Mouse (Mus musculus): Measurements from ENCODE around the gene Lrrc45. TPM values are rescaled to one million over a fixed set of nuclear protein-coding genes. Genes with fewer than 3 reads are reported as not detected.
A peak's percentile ranks its signal among the peaks of the same experiment; 100 is the strongest.
"Not testable (repeated sequence)": the region's sequence is repeated elsewhere in the genome, so short reads cannot be mapped to it uniquely, and the experiment has no call there.

Gene Lrrc45
- 30.3 and 30.9 TPM in 2 replicates for total RNA-seq (2017)

DNA sequence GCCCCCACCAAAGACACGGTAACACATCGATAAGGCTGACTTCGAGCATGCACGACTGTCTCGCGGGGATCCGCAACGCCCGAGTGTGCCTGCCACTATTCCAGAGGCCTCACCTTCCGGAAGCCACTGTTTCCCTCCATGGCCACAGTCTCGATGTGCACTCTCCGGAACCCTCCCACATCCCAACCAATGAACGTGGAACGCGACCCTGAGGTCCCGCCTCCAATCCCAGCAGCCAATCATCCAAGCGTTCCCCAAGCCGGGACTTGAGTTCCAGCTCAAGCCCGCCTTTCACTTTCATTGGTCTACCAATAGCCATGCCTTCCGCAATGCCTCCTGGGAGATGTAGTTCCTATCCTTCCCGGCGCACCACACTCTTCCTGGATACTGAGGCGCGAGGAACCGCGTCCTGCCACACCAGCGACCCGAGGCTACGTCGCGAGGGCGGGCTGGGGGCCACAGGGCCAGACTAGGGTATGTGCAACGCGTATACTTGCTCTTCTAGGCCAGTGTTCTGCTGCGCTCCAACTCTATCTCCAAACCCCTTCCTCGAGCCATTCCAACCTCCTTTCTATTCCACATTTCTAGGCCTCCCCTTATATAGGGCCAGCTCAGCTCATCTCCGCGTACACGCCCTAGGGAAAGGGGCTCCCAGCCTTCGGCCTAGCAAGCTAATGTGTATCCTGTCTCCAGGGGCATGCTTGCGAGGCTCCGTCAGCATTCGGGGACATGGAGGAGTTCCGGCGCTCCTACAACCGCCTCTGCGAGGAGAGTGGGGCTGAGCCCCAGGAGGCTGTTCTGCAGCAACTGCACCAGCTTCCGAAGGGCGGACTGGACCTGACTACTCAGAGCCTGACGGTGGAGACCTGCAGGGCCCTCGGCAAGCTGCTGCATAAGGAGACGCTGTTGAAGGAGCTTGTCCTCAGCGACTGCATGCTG is at the start of gene Lrrc45, which contains the start of gene Cenpx:
Gene Lrrc45 (plus strand): TSS at position 346 of the 939 bp plus-strand sequence.
Gene Cenpx (minus strand): TSS at position 159 of the 939 bp plus-strand sequence.
- ATAC-seq (replicated peaks; ENCODE audit: low read depth, poor library complexity, severe bottlenecking): peak; percentile 93

DNA sequence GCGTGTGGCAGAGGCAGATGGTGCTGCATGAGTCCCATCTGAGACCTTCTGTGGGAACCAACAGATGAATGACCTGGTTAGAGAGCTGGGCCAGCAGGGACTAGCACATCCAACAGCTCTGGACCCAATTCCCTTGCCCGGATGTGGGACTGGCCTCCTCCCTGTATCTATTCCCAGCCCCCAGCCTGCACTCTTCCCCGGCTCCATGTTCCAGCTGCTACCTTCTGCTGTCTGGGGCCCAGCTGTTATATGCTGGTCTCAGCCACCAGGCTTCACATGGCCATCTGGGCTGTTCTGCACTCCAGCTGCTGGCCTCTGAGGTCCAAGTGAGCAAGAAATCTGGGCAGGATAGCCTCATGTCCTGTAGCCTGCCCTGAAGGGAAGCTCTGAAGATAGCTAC is 48.3 kb upstream of the Lrrc45 start:
- no peak for ATAC-seq (replicated peaks; ENCODE audit: low read depth, poor library complexity, severe bottlenecking)

DNA sequence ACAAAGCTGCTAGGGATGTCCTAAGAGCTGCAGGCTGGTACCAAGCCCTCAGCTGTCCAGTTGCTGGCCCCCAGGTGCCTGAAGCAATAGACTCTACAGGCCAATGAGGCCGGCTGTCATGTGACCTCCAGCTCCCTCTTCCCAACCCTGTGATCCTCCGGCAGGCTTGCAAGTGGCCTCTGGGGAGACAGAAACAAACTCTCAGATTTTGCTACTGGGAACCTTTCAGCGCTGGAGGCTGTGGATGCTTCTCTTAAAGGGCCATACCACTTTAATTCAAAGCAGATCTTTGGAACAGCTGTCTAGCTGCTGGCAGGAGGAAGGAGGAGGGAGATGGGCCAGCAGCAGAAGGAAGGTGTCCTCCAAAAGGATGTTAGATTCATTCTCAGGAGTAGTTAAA is 47.1 kb upstream of the Lrrc45 start:
- ATAC-seq (replicated peaks; ENCODE audit: low read depth, poor library complexity, severe bottlenecking): no peak

DNA sequence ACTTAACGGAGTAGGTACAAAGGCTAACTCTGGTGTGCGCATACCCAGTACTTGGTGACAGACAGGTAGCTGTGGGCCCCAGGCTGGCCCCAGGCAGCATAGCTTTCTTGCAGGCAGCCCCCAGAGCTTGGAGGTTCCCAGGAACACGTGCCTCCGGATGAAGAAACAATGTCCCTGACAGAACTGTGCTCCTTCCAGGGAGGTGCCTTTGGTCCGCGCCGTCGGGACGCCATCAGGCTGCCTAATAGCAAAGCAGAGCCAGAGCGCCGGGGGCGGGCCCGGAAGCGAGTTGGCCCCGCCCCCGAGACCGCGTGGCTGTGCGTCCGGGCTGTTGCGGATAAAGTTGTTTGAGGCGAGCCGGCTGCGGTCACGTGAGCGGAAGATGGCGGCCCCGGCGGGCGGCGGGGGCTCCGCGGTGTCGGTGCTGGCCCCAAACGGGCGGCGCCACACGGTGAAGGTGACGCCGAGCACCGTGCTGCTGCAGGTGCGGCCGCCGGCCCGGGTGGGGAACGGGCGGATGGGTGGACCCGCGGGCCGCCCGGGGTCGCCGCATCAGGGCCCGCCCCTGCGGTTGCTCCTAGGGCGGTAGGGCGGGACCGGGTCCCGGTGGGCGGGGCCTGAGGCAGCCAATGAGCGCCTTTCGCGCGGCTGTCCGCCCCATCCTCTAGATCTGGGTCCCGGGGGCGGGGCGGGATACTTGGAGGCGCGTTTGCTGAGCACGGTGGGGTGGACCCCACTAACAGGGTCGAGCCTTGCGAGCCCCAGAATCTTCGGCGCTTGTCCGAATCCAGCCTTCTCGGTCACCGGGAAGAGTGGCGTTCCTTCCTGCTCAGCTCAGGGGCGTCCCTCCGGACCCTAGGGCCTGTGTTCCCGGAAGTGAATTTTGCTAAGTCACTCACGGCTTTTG is 40.8 kb upstream of the Lrrc45 start, which contains the start of gene Aspscr1:
Gene Aspscr1 (plus strand): TSS at position 287 of the 907 bp plus-strand sequence.
- peak; percentile 92 for ATAC-seq (replicated peaks; ENCODE audit: low read depth, poor library complexity, severe bottlenecking)

DNA sequence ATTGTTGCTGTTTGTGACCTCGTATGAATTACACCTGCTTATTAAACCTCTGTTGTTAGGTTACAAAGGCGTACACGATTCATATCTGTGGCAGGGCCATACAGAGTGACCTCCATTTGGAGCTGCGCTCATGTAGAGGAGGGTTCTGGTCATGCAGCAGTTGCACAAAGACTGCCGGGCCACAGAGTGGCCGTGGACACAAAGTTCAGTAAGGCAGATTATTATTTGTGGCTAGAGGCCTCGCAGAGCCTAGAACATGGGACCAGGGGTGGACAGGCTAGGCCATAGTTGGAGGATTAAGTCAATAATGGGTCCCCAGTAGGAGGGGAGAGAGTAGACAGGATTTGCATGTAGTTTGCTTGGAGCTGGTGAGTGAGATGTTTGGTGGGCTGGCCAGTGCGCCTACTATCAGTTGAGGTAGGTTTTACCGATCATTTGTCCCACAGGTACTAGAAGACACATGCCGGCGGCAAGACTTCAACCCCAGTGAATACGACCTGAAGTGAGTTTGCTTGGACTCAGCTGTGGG is 40.1 kb upstream of the Lrrc45 start:
- 0 out of 2 replicates have a peak, but pooled peaks have one; percentile 2 for ATAC-seq (replicated peaks; ENCODE audit: low read depth, poor library complexity, severe bottlenecking)

DNA sequence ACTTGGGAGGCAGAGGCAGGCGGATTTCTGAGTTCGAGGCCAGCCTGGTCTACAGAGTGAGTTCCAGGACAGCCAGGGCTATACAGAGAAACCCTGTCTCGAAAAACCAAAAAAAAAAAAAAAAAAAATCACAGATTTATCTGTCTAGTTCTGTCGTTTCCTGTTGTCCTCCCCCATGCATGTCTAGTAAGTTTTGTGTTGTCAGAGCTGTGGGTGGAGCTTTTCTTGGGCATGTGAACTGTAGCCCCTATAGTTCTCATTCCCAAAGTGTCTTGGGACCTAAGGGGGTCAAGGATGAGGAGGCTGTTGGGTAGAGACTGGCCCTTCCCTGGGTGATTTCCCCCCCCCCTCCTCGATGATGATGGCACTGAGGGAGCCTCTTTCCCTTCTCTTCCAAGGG is 37.9 kb upstream of the Lrrc45 start:
- ATAC-seq (replicated peaks; ENCODE audit: low read depth, poor library complexity, severe bottlenecking): not testable (repeated sequence)

DNA sequence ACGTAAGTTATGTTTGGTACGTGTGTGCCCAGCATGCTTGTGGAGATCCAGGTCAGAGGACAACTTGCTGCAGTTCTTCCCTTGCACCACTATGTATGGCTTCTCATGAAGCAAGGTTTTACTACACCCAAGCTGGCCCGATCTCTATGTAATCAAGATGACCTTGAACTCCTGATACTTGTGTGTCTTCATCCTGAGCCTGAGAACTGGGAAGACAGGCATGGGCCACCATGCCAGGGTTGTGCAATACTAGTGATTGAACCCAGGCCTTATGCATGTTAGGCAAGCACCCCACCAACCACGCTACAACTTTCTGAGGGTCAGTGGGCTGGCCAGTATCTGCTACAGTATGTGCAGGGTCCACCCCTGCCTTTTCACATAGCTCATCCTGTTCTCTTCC is 36.8 kb upstream of the Lrrc45 start:
- ATAC-seq (replicated peaks; ENCODE audit: low read depth, poor library complexity, severe bottlenecking): no peak

DNA sequence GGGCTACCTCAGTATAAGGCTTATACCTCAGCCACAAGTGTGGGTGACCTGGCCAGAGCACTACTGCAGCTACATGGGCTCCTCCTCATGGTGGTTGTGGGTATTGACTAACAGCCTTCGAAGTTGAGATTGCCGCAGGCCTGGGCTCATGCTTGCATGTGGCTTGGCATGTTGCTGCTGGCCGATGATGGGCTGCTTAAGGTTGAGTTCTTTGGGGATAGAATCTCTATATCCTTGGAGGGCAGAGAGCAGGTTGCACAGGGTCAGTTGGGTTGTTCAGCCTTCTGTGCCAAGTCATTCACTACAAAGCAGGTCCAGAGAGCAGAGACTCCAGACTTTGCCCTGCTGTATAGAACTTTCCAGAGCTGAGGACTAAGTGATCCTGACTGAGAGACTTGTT is 33.8 kb upstream of the Lrrc45 start:
- ATAC-seq (replicated peaks; ENCODE audit: low read depth, poor library complexity, severe bottlenecking): peak; percentile 75

DNA sequence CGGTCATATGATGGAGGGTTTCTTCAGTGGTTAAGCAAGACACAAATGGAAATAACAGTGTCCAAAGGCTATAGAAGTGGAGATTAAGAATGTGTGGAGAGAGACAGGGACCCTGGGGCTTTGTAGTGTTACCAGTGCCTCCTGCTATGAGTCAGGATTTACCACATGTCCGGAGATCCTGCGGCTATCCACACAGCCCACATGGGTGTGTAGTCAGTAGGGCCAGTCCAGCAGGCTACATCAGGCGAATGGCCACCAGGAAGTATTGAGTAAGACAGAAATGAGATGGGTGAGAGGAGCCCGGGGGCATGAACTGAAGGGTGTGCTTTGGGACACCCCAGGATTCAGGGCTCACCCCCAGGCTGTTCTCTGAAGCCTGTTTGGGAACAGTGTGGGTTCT is 31.0 kb upstream of the Lrrc45 start:
- no peak for ATAC-seq (replicated peaks; ENCODE audit: low read depth, poor library complexity, severe bottlenecking)

DNA sequence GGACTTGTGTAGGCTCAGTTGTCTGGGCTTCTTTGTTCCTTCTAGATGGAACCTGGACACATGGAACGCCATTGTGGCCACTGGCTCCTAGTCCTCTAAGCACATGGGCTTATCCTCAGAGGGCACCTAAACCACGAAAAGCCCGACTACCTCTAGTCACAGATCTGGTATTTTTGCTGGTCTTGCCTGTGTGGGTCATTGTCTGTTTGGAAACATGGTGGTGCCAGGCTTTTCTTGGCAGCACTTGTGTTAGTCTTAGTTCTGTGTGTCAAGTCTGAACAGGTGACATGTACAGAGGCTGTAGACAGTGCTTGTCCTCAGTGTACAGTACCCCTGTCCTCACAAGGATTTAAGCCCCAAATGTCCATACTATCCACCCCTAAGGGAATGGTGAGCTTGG is 30.2 kb upstream of the Lrrc45 start:
- no peak for ATAC-seq (replicated peaks; ENCODE audit: low read depth, poor library complexity, severe bottlenecking)

DNA sequence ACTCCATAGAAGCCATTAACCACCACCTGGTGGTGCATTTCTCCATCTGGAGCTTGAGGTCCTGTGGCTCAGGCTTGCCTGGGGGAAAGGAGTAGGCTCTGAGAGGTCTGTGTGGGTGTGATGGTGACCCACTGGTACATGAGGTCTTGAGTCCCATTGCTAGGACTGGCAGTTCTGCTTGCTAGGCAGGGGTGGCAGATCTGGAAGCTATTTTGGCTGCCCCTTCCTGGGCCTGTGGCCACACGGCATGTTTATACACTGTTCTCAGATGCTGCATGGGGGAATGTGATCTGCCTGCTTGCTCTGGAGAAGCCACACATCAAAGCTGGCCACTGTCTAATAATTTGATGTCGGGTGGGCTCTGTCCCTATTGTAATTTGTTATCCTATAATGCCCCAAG is 29.6 kb upstream of the Lrrc45 start:
- ATAC-seq (replicated peaks; ENCODE audit: low read depth, poor library complexity, severe bottlenecking): no peak

DNA sequence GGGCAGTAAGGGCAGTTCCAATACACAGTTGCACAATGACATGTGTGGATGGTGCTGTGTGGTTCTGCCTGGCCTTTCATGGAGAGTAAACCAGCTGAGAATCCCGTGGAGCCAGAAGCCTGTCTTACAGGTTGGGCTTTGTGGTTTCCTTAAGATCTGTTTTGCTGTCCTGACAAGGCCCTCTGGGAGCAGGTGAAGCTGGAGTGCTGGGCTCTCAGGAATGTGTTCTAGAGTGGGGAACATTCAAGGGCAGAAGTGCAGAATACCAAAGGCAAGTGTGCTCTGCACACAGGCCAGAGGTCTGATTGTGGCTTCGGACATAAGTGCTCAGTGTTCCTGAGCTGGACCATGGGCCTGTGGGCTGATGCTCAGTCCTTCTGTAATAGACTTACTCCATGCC is 29.1 kb upstream of the Lrrc45 start:
- no peak for ATAC-seq (replicated peaks; ENCODE audit: low read depth, poor library complexity, severe bottlenecking)

DNA sequence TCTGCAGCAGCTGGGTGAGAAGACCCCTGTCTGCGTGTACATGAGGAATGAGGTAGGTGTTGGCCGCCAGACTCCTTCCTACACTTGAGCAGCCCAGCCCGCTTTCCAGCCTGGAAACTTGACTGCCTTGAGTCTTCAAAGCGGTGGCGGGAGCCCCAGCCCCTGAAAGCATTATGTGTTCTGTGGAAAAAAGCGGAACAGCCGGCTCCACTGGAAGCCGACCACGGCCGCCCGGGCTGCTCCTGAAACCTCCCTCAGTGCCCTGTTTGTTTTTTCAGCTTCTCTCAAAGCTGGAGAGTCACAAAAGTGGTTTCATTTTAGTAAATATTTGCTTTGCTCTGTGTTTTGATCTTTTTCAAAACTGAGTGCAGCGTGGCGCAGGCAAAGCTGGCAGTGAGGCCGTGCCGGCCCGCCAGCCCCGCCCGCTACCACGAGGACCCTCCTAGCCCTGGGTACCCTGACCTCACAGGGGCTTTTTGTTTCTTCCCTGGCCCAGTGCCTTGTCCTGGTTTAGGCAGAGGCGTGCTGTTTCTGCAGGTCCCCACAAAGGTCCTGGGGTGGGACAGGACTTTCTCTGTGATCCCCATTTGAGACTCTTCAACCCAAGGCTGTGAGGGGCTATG is 27.0 kb upstream of the Lrrc45 start:
- no peak for ATAC-seq (replicated peaks; ENCODE audit: low read depth, poor library complexity, severe bottlenecking)

DNA sequence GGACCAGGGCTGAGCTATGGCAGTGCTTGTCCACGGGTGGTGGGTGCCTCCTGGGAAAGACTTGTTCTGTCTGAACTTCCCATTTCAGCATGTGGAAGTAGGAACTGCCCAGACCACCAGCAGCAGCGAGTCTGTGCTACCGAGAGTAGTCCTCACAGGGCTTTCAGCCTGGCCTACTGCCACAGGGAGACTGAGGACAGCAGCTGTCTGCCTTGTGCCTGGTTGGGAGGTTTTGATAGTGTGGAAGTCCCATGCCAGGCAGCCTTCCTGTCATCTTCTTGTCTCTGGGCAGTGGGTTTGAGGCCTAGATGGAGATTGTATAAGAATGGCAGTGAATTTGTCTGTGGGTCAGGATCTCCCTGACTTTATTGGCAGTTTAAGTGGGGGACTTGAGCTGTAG is 24.4 kb upstream of the Lrrc45 start:
- no peak for ATAC-seq (replicated peaks; ENCODE audit: low read depth, poor library complexity, severe bottlenecking)

DNA sequence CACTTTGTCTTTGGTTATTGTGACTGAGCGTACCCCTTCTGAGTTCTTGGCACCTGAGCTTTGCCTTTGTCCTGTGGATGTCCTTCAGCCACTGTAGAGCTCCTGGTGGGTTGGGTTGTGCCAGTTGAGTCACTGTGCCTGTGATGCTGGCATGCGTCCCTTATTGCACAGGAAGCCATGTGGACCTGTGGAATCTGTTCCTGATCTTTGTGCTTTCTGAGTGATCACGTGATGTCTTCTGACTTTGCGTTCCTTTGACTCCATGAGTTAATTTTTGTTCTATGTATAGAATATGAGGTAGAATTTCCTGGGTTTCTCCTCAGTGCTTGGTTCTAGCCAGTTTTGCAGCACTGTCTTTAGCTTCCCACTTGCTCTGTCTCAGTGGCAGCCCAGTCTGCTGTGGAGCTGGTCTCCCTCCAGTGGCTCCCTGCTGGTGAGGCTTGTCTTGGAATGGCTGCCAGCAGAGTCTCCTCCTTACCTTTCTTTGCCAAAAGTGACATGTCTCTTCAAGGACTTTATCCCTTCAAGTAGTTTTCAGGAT is 21.2 kb upstream of the Lrrc45 start:
- no peak for ATAC-seq (replicated peaks; ENCODE audit: low read depth, poor library complexity, severe bottlenecking)

DNA sequence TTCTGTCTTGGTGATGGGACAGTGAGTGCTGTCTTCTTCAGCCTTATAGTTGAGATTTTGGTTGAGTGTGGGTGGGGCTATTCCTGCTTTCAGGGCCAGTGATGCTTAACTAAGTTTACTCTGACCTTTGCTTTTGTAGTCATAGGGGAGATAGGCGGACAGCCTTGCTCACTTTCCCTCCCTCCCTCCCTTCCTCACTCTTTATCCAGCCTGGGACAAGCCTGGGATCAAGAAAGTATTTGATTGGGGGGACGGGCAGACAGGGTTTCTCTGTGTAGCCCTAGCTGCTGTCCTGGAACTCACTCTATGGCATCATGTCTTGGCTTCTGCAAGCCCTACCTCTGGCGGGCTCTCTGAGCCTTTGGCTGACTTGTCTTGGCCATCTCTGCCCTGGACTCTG is 20.3 kb upstream of the Lrrc45 start:
- ATAC-seq (replicated peaks; ENCODE audit: low read depth, poor library complexity, severe bottlenecking): no peak

DNA sequence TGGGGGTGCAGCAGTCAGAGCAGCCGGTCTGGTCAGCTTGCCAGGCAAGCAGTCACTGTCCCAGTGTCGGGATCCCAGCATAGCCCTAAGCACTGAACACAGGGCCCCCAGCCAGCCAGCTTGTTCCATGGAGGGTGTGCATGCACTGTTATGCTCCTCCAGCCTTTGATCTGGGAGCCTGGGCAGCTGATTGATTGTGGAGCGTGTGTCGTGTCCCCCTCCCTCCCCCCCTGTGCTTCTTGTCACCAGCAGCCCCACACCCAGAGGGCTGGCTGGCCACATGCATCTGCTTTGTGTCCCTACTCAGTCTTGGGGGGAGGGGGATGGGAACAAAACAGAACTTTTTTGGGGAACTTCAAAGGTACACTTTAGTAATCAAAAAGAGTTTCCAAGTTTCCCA is 18.5 kb upstream of the Lrrc45 start:
- ATAC-seq (replicated peaks; ENCODE audit: low read depth, poor library complexity, severe bottlenecking): no peak

DNA sequence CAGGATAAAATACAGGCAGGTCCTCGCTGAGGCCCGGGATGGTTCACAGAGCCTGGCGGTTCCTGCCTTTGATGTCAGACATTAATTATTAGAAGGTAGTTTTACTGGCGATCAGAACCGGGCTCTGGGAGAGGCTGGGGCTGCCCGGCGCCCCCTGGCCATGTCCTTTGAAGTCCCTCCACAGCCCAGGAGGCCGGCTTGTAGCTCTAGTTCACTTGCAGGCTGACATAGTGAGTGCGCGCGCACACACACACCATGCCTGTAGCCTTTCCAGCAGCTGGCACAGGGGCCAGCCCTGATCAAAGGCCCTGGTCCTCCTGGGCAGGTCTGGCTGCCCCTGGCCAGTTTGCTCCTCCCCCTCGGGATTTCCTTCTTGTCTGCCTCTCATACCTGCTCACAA is 18.1 kb upstream of the Lrrc45 start:
- ATAC-seq (replicated peaks; ENCODE audit: low read depth, poor library complexity, severe bottlenecking): no peak

DNA sequence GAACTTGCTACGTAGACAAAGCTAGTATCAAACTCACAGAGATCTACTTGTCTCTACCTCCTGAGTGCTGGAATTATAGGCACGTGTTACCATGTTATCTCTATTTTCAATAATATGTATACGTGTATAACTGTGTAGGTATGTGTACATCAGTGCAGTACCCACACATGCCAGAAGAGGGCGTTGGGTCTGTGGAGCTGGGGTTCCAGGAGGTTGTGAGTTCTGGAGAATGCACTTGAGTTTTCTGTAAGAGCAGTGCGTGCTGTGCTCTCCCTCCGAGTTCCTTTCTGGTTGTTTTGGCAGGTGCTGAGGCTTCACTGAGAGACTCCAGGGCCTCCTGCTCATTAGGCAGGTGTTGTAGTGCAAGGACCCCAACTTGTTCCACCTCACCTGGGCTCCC is 17.2 kb upstream of the Lrrc45 start:
- ATAC-seq (replicated peaks; ENCODE audit: low read depth, poor library complexity, severe bottlenecking): no peak

DNA sequence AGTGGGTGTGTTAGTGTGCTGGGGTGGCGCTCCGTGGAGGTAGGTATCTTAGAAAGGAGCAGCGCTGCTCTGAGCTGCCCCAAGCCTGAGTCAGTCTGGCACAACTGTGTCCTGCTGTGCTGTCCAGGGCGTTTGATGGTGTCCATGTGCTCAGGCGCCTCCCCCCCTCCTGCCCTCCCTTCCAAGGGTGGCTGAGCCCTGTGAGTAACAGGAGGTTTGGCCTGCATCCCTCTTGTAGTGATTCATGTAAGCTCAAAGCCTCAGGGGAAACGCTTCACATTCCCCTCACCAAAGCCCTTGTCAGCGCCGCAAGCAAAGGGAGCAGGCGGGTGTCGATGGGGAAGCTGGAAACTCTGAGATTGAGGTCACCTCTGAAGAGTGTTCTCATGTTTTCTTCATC is 16.0 kb upstream of the Lrrc45 start:
- ATAC-seq (replicated peaks; ENCODE audit: low read depth, poor library complexity, severe bottlenecking): no peak
